Mouse (Mus musculus): ENCODE data around the gene Gm10377. TPM values are rescaled to one million over a fixed set of nuclear protein-coding genes. Genes with fewer than 3 reads are reported as not detected.
"Not testable (repeated sequence)": the region's sequence is repeated elsewhere in the genome, so short reads cannot be mapped to it uniquely, and the experiment has no call there.

The Gm10377 gene
- polyA plus RNA-seq (2012) = not detected in 2 replicates

GRCm38 (mm10) chr14:42797887-42798286, at the start of gene Gm10377:
Gm10377 (minus strand) TSS chr14:42797987.
- not testable (repeated sequence) for H3K27me3 ChIP-seq (ENCODE audit: control insufficient read depth); H3K4me1 ChIP-seq (ENCODE audit: control insufficient read depth); H3K36me3 ChIP-seq (ENCODE audit: control insufficient read depth)

GRCm38 (mm10) chr14:42768721-42769120, 29.1 kb downstream of the Gm10377 start, which contains the start of gene Gm3015:
Gm3015 (minus strand) TSS chr14:42768821.
- H3K4me3 ChIP-seq (replicated peaks); H3K27me3 ChIP-seq (ENCODE audit: control insufficient read depth); H3K4me1 ChIP-seq (ENCODE audit: control insufficient read depth); H3K9me3 ChIP-seq (ENCODE audit: control insufficient read depth, low read length); H3K36me3 ChIP-seq (ENCODE audit: control insufficient read depth): not testable (repeated sequence)

More at GRCm38 (mm10) chr14:42797887-42798286, at the start of gene Gm10377:
- not testable (repeated sequence) for H3K4me3 ChIP-seq (replicated peaks); H3K9me3 ChIP-seq (ENCODE audit: control insufficient read depth, low read length)

Other genes with a start within 250 kb of the Gm10377 start
- not detected in 2 replicates for gene Gm17124, start 198.1 kb downstream of the Gm10377 start, polyA plus RNA-seq (2012)
- not detected in 2 replicates for gene Gm3633, start 156.1 kb downstream of the Gm10377 start, polyA plus RNA-seq (2012)
- gene Gm10378, start 142.0 kb downstream of the Gm10377 start, polyA plus RNA-seq (2012) = not detected in 2 replicates
- gene Gm3015, start 29.2 kb downstream of the Gm10377 start, polyA plus RNA-seq (2012) = not detected in 2 replicates
- gene Gm21977, start 55.5 kb upstream of the Gm10377 start, polyA plus RNA-seq (2012) = not detected in 2 replicates
- not detected in 2 replicates for gene Gm8082, start 195.6 kb upstream of the Gm10377 start, polyA plus RNA-seq (2012)
- gene Gm10376, start 217.6 kb upstream of the Gm10377 start, polyA plus RNA-seq (2012) = not detected in 2 replicates